34 mouse cellular contexts compared by ENCODE assay signal in genomic region chr17:46801761-46802160, GRCm38 (mm10). TPM values are rescaled to one million over a fixed set of nuclear protein-coding genes. Genes with fewer than 3 reads are reported as not detected.
"Had no signal": no experiment of that assay in that cellular context is flagged by ENCODE, and none has a peak within 500 bp of the region (broad histone marks: within the 10 kb centered on the region; RNA-seq: fewer than 3 reads in every experiment).

No protein-coding gene starts in this region.

- H3K9me3 ChIP-seq: heart, embryonic 13.5 days; heart, embryonic 15.5 days; hindbrain, embryonic 13.5 days; hindbrain, embryonic 15.5 days; kidney, embryonic 15.5 days; limb, embryonic 13.5 days; limb, embryonic 15.5 days had no signal

- H3K4me1 ChIP-seq: heart, embryonic 15.5 days; hindbrain, embryonic 15.5 days; limb, embryonic 13.5 days; limb, embryonic 15.5 days had no signal

- H3K27me3 ChIP-seq: heart, embryonic 13.5 days; heart, embryonic 15.5 days; hindbrain, embryonic 13.5 days; hindbrain, embryonic 15.5 days; kidney, embryonic 15.5 days; limb, embryonic 13.5 days; limb, embryonic 15.5 days had no signal

- H3K27ac ChIP-seq: gastrocnemius, adult 2 months; heart, adult 2 months; heart, embryonic 13.5 days; heart, embryonic 15.5 days; hindbrain, embryonic 13.5 days; hindbrain, embryonic 15.5 days; hindbrain, postnatal 0 days; kidney, embryonic 15.5 days; kidney, postnatal 0 days; layer of hippocampus, adult 2 months; limb, embryonic 13.5 days; limb, embryonic 15.5 days; liver, embryonic 14.5 days had no signal

- H3K4me3 ChIP-seq: gastrocnemius, adult 2 months; heart, adult 2 months; heart, embryonic 13.5 days; heart, embryonic 15.5 days; hindbrain, embryonic 13.5 days; hindbrain, embryonic 15.5 days; kidney, embryonic 15.5 days; layer of hippocampus, adult 2 months; limb, embryonic 13.5 days; limb, embryonic 15.5 days had no signal

- ATAC-seq: hindbrain, postnatal 0 days; intestine, embryonic 16.5 days had no signal

- DNase-seq: gastrocnemius, adult 2 months; gastrocnemius, postnatal 10 days; gastrocnemius, postnatal 25 days; heart, adult 2 months; heart, postnatal 14 days; heart, postnatal 36 days; kidney, adult 11 months; kidney, adult 2 months; kidney, adult 9 months; kidney, postnatal 14 days; kidney, postnatal 36 days; layer of hippocampus, postnatal 36 days; left cerebral cortex, postnatal 4 days had no signal

- H3K9ac ChIP-seq: heart, embryonic 13.5 days; heart, embryonic 15.5 days; hindbrain, embryonic 13.5 days; hindbrain, embryonic 15.5 days; kidney, embryonic 15.5 days; limb, embryonic 13.5 days; limb, embryonic 15.5 days; liver, embryonic 14.5 days had no signal

- H3K4me2 ChIP-seq: heart, embryonic 11.5 days; heart, embryonic 13.5 days; heart, embryonic 15.5 days; hindbrain, embryonic 13.5 days; hindbrain, embryonic 15.5 days; kidney, embryonic 15.5 days; limb, embryonic 13.5 days; limb, embryonic 15.5 days; liver, embryonic 11.5 days had no signal

RNA-seq across cellular contexts. Expression of gene Ptcra, which starts 38.2 kb away (rescaled TPM):
- total RNA-seq: gastrocnemius, adult 2 months; gastrocnemius, postnatal 25 days; gastrocnemius, postnatal 4 days; granulocyte monocyte progenitor cell, adult 5-6 weeks; heart, adult 2 months; heart, postnatal 36 days; hematopoietic stem cell, adult 5-6 weeks; hindbrain, postnatal 0 days; layer of hippocampus, adult 2 months; left cerebral cortex, postnatal 10 days; left cerebral cortex, postnatal 25 days; left cerebral cortex, postnatal 4 days had no signal
- polyA plus RNA-seq: heart, postnatal 0 days; large intestine, adult 2 months had no signal
